Mouse (Mus musculus): ENCODE measurements around the gene Tob2. TPM values are rescaled to one million over a fixed set of nuclear protein-coding genes. Genes with fewer than 3 reads are reported as not detected.

Tob2 gene
- polyA plus RNA-seq, 1 experiment from 2014 or later, result 15.6 TPM

DNA sequence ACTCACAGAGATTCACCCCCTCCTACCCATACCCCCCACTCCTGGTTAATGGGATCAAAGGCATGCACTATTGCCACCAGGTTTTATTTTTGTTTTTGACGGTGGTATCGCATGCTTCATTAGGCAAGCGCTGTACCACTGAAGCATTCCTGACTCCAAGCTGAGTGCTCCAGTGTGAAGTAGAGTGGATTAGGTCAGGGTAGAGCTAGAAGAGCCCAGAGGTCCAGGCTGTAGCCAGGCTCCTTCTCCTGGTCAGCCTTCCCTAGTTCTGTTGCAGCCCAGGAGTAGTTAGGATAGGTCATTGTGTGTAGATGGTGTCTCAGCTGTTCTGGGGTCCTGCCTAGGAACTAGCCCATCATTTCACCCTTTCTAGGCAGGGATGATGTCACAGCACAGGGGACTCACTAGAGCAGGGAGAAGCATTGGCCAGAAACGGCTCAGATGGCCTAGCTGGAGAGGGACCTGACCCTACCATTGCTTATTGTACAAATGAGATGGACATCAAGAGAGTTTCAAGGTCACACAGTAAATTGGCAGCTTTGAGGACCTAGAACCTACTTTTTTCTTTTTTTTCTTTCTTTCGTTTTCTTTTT, 13.5 kb downstream of the Tob2 start:
- Histone ChIP-seq H3K27ac (no peak overlapping the region; the same call in 1 of the 2 replicates), H3K4me3 (no peak overlapping the region), H3K4me1 (peaks cover 23% of the 10 kb centered on the region), H3K9me3 (no peaks in the 10 kb centered on the region), H3K27me3 (ENCODE audit: insufficient read depth, poor library complexity, severe bottlenecking) (no peaks in the 10 kb centered on the region), H3K36me3 (peaks cover 20% of the 10 kb centered on the region)
- 74% methylated on average over 5 of the region's 5 CpGs for WGBS
- DNase-seq (ENCODE audit: low spot score), result no peak

- no peaks in the 10 kb centered on the region for H3K36me3 ChIP-seq
- H3K9me3 ChIP-seq, result no peaks in the 10 kb centered on the region
- peaks cover 17% of the 10 kb centered on the region for H3K4me1 ChIP-seq
- DNase-seq (ENCODE audit: low spot score), result no peak
- no peaks in the 10 kb centered on the region for H3K27me3 ChIP-seq (ENCODE audit: insufficient read depth, poor library complexity, severe bottlenecking)
- WGBS, result 80% methylated on average over 7 of the region's 7 CpGs
- H3K4me3 ChIP-seq, result no peak overlapping the region
- H3K27ac ChIP-seq, result no peak overlapping the region
Observed at GRCm38 (mm10) chr15:81842275-81842674, 16.3 kb downstream of the Tob2 start.

DNA sequence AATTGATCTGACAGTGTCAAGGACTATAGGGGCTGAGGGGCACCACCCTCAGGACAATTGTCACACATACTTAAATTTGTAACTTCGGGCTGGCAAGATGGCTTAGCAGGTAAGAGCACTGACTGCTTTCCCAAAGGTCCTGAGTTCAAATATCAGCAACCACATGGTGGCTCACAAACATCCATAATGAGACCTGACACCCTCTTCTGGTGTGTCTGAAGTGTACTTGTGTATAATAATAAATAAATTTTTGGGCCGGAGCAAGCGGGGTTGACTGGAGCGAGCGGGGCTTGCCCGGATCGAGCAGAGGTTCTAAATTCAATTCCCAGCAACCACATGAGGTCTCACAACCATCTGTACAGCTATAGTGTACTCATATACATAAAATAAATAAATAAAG, 18.3 kb downstream of the Tob2 start:
- Histone ChIP-seq H3K27ac (no peak overlapping the region), H3K36me3 (no peaks in the 10 kb centered on the region), H3K4me3 (no peak overlapping the region), H3K4me1 (peaks cover 20% of the 10 kb centered on the region), H3K9me3 (no peaks in the 10 kb centered on the region), H3K27me3 (ENCODE audit: insufficient read depth, poor library complexity, severe bottlenecking) (peaks cover 5% of the 10 kb centered on the region; the same call in 1 of the 2 replicates)
- no peak for DNase-seq (ENCODE audit: low spot score)
- WGBS, result 91% methylated on average over 7 of the region's 7 CpGs

- H3K4me3 ChIP-seq, result no peak overlapping the region
- peaks cover 26% of the 10 kb centered on the region for H3K4me1 ChIP-seq
- WGBS, result 70% methylated on average over 5 of the region's 5 CpGs
- H3K27ac ChIP-seq, result no peak overlapping the region
- DNase-seq (ENCODE audit: low spot score), result no peak
- H3K9me3 ChIP-seq, result no peaks in the 10 kb centered on the region
- H3K36me3 ChIP-seq, result no peaks in the 10 kb centered on the region
- H3K27me3 ChIP-seq (ENCODE audit: insufficient read depth, poor library complexity, severe bottlenecking), result peaks cover 10% of the 10 kb centered on the region; the same call in 1 of the 2 replicates
Observed at GRCm38 (mm10) chr15:81839634-81840033, 19.0 kb downstream of the Tob2 start.

DNA sequence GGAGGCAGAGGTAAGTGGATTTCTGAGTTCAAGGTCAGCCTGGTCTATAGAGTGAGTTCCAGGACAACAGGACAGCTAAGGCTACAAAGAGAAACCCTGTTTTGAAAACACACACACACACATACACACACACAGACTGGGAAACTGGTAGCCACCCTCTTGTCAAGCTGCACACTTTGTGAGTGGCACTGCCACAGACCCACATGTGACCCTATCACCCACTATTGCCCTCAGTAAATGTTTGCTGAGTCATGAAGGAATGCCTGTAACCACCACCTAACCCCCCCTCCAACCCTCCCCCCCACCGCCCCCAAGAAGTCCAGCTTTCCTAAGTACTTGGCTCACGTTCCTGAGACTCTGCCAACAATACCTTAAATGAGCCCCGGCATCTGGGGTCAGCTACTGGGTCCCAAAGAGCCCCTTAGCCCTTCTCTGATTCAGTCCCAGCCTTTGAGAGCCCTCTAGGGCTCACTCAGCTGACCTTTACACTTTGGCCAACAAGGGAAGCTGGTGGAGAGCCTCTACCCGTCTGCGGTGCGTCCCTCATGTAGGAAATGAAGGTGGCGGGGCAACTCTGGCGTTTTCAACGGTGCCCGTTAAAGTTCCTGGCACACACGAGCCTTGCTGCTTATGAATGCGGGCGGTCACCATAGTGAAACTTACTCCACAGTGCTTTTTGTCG, 19.9 kb downstream of the Tob2 start:
- H3K27me3 ChIP-seq (ENCODE audit: insufficient read depth, poor library complexity, severe bottlenecking), result peaks cover 17% of the 10 kb centered on the region; the same call in 1 of the 2 replicates
- DNase-seq (ENCODE audit: low spot score), result no peak
- no peaks in the 10 kb centered on the region for H3K36me3 ChIP-seq
- H3K27ac ChIP-seq, result no peak overlapping the region
- no peaks in the 10 kb centered on the region for H3K9me3 ChIP-seq
- whole genome bisulfite sequencing, result 71% methylated on average over 14 of the region's 14 CpGs
- H3K4me1 ChIP-seq, result peaks cover 34% of the 10 kb centered on the region
- no peak overlapping the region for H3K4me3 ChIP-seq

DNA sequence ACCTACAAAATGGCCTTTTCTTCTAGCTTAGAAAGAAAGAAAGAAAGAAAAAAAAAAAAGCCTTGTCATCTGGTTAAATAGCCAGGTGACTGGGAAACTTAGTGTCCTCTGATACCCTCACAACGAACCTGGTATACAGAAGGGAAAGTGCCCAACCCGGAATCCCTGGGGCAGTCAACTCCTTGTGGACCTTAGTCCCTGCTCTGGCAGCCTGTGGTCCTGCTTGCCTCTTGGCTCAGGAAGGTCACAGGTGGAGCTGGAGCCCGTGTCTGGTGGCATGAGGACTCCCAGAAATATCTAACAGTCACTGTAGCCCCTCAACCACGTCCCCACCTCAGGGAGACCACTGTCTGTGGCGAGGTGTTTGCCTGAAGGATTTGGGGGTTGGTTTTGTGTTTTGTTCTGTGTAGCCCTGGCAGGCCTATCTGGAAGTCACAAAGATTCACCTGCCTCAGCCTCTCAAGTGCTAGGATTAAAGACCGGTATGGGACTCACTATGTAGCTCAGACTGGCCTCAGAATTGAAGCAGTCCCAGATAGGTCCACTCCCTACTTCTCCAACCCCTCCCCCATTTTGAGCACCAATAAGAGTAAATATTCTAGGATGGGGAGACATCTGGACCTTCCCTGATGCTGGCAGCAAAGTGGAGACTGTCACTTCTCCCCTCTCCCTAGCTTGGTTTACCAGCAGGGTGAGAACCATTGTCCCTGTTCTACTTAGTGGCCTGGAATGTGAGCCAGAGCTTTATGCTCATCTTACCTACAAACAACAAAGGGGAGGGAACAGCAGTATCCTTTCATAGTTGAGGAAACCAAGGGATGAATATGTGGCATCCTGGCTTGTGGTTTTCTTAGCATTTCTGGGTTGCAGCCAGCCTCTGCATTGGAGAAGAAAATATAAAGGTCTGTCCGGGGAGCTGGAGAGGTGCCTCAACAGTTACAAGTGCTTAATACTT, 21.4 kb downstream of the Tob2 start:
- Histone ChIP-seq H3K27me3 (ENCODE audit: insufficient read depth, poor library complexity, severe bottlenecking) (peaks cover 17% of the 10 kb centered on the region; the same call in 1 of the 2 replicates), H3K36me3 (no peaks in the 10 kb centered on the region), H3K4me3 (peak overlapping the region; percentile 53; the same call in 1 of the 2 replicates), H3K27ac (peak overlapping the region; percentile 85; the same call in 1 of the 2 replicates), H3K9me3 (no peaks in the 10 kb centered on the region), H3K4me1 (peaks cover 34% of the 10 kb centered on the region)
- DNase-seq (ENCODE audit: low spot score), result no peak
- 57% methylated on average over 7 of the region's 7 CpGs for WGBS

DNA sequence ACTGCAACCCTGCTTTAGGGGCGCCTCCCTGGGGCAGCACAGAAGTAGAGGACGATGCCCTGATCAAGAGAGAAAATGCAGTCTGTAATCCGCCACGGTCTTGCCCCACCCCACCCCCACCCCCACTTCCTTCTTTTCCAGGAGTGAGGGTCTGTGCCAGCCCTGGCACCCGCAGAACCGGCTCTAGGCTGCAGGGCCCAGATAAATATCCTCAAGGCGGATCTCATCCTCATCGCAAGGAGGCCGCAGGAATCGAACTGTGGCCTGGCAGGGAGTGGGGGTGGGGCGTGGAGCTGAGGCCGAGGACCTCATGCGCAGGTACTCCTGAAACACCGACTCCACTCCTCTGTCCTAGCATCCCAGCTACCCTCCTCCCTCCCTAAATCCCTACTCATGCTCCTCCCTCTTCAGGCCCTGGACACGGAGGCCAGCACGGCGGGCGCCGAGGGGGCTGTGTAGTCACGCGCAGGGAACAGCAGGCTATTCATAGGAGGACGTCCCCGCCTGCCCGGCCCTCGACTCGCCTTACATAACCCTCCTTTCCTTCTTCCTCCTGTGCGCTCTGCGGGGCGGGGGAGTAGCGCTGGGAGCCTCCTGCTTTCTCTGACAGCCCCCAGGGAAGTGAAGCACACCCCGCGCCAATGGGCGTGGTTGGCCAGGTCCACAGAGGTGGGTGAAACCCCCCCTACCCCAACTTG, 22.3 kb downstream of the Tob2 start:
- Histone ChIP-seq H3K27me3 (ENCODE audit: insufficient read depth, poor library complexity, severe bottlenecking) (peaks cover 17% of the 10 kb centered on the region; the same call in 1 of the 2 replicates), H3K4me3 (peak overlapping the region; percentile 53), H3K9me3 (no peaks in the 10 kb centered on the region), H3K4me1 (peaks cover 35% of the 10 kb centered on the region), H3K27ac (peak overlapping the region; percentile 85), H3K36me3 (no peaks in the 10 kb centered on the region)
- WGBS, result 3% methylated on average over 33 of the region's 33 CpGs
- DNase-seq (ENCODE audit: low spot score), result peak; percentile 93

GRCm38 (mm10) chr15:81835007-81835880, 23.4 kb downstream of the Tob2 start:
- 72% methylated on average over 10 of the region's 10 CpGs for WGBS
- no peak for DNase-seq (ENCODE audit: low spot score)
- Histone ChIP-seq H3K4me1 (peaks cover 40% of the 10 kb centered on the region), H3K27ac (no peak overlapping the region), H3K4me3 (peak overlapping the region; percentile 53; the same call in 1 of the 2 replicates), H3K27me3 (ENCODE audit: insufficient read depth, poor library complexity, severe bottlenecking) (peaks cover 17% of the 10 kb centered on the region; the same call in 1 of the 2 replicates), H3K9me3 (no peaks in the 10 kb centered on the region), H3K36me3 (no peaks in the 10 kb centered on the region)

GRCm38 (mm10) chr15:81834171-81834841, 24.3 kb downstream of the Tob2 start:
- H3K9me3 ChIP-seq, result no peaks in the 10 kb centered on the region
- no peak overlapping the region for H3K4me3 ChIP-seq
- WGBS, result 39% methylated on average over 3 of the region's 3 CpGs
- peaks cover 17% of the 10 kb centered on the region; the same call in 1 of the 2 replicates for H3K27me3 ChIP-seq (ENCODE audit: insufficient read depth, poor library complexity, severe bottlenecking)
- H3K27ac ChIP-seq, result peak overlapping the region; percentile 38
- H3K36me3 ChIP-seq, result no peaks in the 10 kb centered on the region
- no peak for DNase-seq (ENCODE audit: low spot score)
- peaks cover 40% of the 10 kb centered on the region for H3K4me1 ChIP-seq

DNA sequence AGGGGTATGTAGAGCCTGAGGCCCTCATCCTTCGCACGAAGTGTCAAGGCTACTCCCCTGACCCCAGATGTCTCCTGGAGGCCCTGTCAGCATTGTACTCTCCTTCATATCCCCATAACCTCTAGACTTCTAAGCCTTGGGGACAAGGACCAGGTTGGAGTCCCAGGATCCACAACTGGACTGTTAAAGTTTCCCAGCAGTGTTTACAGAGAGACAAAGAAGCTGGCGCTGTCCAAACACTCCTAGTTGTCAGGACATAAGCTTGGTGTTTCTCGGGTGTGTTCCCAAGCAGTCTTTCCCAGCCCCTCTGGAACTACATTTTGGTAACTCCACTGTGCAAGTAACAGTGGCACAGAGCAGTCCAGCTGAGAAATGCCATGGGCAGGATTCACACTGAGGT, 25.1 kb downstream of the Tob2 start:
- Histone ChIP-seq H3K36me3 (0 out of 2 replicates have a peak, but pooled peaks cover 1% of the 10 kb centered on the region), H3K27me3 (ENCODE audit: insufficient read depth, poor library complexity, severe bottlenecking) (peaks cover 17% of the 10 kb centered on the region; the same call in 1 of the 2 replicates), H3K9me3 (no peaks in the 10 kb centered on the region), H3K4me3 (no peak overlapping the region), H3K4me1 (peaks cover 38% of the 10 kb centered on the region), H3K27ac (peak overlapping the region; percentile 38; the same call in 1 of the 2 replicates)
- 72% methylated on average over 4 of the region's 4 CpGs for WGBS
- DNase-seq (ENCODE audit: low spot score), result no peak

GRCm38 (mm10) chr15:81832219-81832618, 26.4 kb downstream of the Tob2 start:
- no peak for DNase-seq (ENCODE audit: low spot score)
- WGBS, result 79% methylated on average over 3 of the region's 3 CpGs
- Histone ChIP-seq H3K27me3 (ENCODE audit: insufficient read depth, poor library complexity, severe bottlenecking) (peaks cover 17% of the 10 kb centered on the region; the same call in 1 of the 2 replicates), H3K36me3 (peaks cover 5% of the 10 kb centered on the region; the same call in 1 of the 2 replicates), H3K4me3 (no peak overlapping the region), H3K27ac (no peak overlapping the region), H3K9me3 (no peaks in the 10 kb centered on the region), H3K4me1 (peaks cover 39% of the 10 kb centered on the region)
